Mouse (Mus musculus) embryonic facial prominence, embryonic 11.5 days (tissue): ENCODE measurements at regions not wholly inside any gene's neighbourhood (a gene's known extent, or its start where the extent isn't known, plus 50 kb on each side); places are given as distances from the start of the nearest gene placed in this dataset.
A peak's percentile ranks its signal among the peaks of the same experiment; 100 is the strongest.

Source experiments
- ATAC-seq: fragments of 200-750 bp; cut with Nextera tagmentation; replicated peaks from 2 replicates; pipeline ENCODE4 v1.8.0; 2017; ENCODE audit warnings: low read depth; ENCODE audit not compliant: insufficient number of reproducible peaks, low FRiP score, low TSS enrichment
- DNase-seq: peaks from one replicate; pipeline ENCODE4 v3.0.0-alpha.2; 2015; ENCODE audit warnings: low spot score
- H3K27ac ChIP-seq: fragments of 300-500 bp; sonication (generic); replicated peaks from 2 replicates; pipeline ENCODE4 v1.5.1; 2014; ENCODE audit warnings: mild to moderate bottlenecking, low read depth, low read length, control low read depth
- H3K27me3 ChIP-seq: fragments of 300-500 bp; sonication (generic); 2 replicates; pipeline ENCODE4 v1.6.1; 2014; ENCODE audit warnings: mild to moderate bottlenecking, low read length, moderate library complexity, mixed read lengths; ENCODE audit not compliant: control insufficient read depth, insufficient read depth
- H3K36me3 ChIP-seq: fragments of 300-500 bp; sonication (generic); replicated peaks from 2 replicates; pipeline ENCODE4 v1.6.1; 2014; ENCODE audit warnings: low read depth, mild to moderate bottlenecking, low read length, moderate library complexity, mixed read lengths; ENCODE audit not compliant: control insufficient read depth, insufficient read depth
- H3K4me1 ChIP-seq: fragments of 300-500 bp; sonication (generic); 2 replicates; pipeline ENCODE4 v1.6.1; 2014; ENCODE audit warnings: low read length, mixed read lengths; ENCODE audit not compliant: control insufficient read depth, insufficient read depth
- H3K4me2 ChIP-seq: fragments of 300-500 bp; sonication (generic); 2 replicates; pipeline ENCODE4 v1.6.1; 2014; ENCODE audit warnings: low read depth, mild to moderate bottlenecking, control low read depth, low read length, moderate library complexity
- H3K4me3 ChIP-seq: fragments of 300-500 bp; sonication (generic); 2 replicates; pipeline ENCODE4 v1.5.1; 2014; ENCODE audit warnings: low read depth, low read length, control low read depth
- H3K9ac ChIP-seq: fragments of 300-500 bp; sonication (generic); replicated peaks from 2 replicates; pipeline ENCODE4 v1.6.1; 2014; ENCODE audit warnings: mild to moderate bottlenecking, control low read depth, low read length
- H3K9me3 ChIP-seq: fragments of 300-500 bp; sonication (generic); replicated peaks from 2 replicates; pipeline ENCODE4 v1.6.1; 2016; ENCODE audit warnings: mild to moderate bottlenecking, low read length, inconsistent platforms, mixed read lengths; ENCODE audit not compliant: control insufficient read depth
- WGBS: fragments of 180-500 bp; shearing (Covaris S2); extraction: QIAGEN DNeasy Blood & Tissue Kit; methylation state at CpG from one replicate; pipeline ENCODE4 v1.1.7; 2014; 5-methylcytosine and 5-hydroxymethylcytosine counted together

DNA sequence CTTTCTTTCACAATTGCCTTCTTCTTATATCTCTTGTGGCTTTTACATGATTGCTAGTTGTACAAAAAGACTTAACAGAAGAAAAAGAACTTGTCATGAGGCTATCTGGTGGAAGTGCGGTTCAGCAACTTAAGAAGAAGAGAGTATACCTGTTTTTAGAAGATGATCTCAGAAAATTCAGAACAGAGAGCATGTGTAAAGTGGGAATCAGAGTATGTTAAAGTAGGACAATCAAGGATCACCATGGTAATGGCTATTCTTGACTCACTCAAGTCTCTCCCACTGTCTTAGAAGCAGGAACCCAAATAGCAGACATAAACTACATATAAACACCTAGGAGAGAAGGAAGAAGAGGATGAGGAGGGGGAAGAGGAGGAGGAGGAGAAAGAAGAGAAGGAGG, 857.9 kb upstream of the Nr2f1 start:
- Histone ChIP-seq H3K4me2 (no peak overlapping the region), H3K4me3 (no peak overlapping the region), H3K27me3 (no peaks in the 10 kb centered on the region), H3K27ac (no peak overlapping the region), H3K36me3 (no peaks in the 10 kb centered on the region), H3K4me1 (no peaks in the 10 kb centered on the region), H3K9me3 (no peaks in the 10 kb centered on the region), H3K9ac (no peak overlapping the region)
- no peak for DNase-seq
- 81% methylated on average over 1 of the region's 1 CpGs for WGBS
- ATAC-seq: no peak

- DNase-seq: no peak
- no peaks in the 10 kb centered on the region for H3K36me3 ChIP-seq
- no peaks in the 10 kb centered on the region for H3K9me3 ChIP-seq
- H3K4me1 ChIP-seq: no peaks in the 10 kb centered on the region
- H3K4me2 ChIP-seq: no peak overlapping the region
- no peak overlapping the region for H3K9ac ChIP-seq
- no peak overlapping the region for H3K4me3 ChIP-seq
- ATAC-seq: no peak
- H3K27ac ChIP-seq: no peak overlapping the region
- no peaks in the 10 kb centered on the region for H3K27me3 ChIP-seq
These were observed 854.9 kb upstream of the Nr2f1 start for GRCm38 (mm10) chr13:79054481-79054880.

DNA sequence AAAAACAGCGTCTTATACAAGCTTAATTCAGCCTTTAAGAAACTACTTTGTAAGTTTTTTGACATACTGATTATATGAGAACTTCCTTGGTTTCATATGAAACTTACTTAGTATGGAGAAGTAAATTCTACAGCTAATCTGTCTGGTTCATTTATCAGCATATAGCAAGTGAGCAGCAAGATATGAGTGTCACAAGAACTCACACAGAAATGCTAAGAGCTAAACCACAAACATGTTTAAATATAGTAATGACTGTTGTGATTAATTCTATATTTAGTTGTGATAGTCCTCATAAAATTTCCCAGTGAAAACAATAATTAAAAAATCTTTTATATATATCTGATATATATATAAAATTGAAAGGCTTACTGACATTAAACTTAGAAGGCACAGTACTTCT, 853.9 kb upstream of the Nr2f1 start:
- Histone ChIP-seq H3K9ac (no peak overlapping the region), H3K4me2 (no peak overlapping the region), H3K27ac (no peak overlapping the region), H3K4me1 (no peaks in the 10 kb centered on the region), H3K4me3 (no peak overlapping the region), H3K36me3 (no peaks in the 10 kb centered on the region), H3K27me3 (no peaks in the 10 kb centered on the region), H3K9me3 (no peaks in the 10 kb centered on the region)
- 89% methylated on average over 1 of the region's 1 CpGs for WGBS
- ATAC-seq (no peak), DNase-seq (no peak)

DNA sequence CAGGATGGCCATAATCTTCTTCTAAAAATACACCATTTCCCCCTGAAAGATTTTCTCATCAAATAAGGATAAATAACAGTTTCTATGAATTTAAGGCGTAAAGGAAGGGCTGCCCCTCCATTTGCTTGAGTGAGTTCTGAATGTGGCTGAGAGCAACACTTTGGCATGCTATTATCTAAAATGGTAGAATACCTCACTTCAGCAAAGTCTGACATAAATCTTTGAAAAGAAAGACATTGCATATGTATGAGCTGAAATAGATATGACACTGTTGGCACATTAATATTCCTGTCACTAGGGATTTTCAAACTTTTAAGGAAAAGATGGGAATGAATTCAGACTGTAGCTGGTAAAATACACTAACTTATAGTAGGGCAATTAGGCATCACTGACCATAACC, 847.7 kb upstream of the Nr2f1 start:
- no peak overlapping the region for H3K4me3 ChIP-seq
- no peak for ATAC-seq

GRCm38 (mm10) chr13:79044657-79045056, 845.1 kb upstream of the Nr2f1 start:
- Histone ChIP-seq H3K4me3 (no peak overlapping the region), H3K27ac (no peak overlapping the region), H3K9ac (no peak overlapping the region), H3K9me3 (no peaks in the 10 kb centered on the region), H3K4me2 (no peak overlapping the region), H3K4me1 (no peaks in the 10 kb centered on the region), H3K36me3 (no peaks in the 10 kb centered on the region), H3K27me3 (no peaks in the 10 kb centered on the region)
- WGBS: 58% methylated on average over 5 of the region's 5 CpGs
- ATAC-seq: no peak
- no peak for DNase-seq

More for the DNA sequence above, 847.7 kb upstream of the Nr2f1 start:
- DNase-seq: no peak
- Histone ChIP-seq H3K4me1 (no peaks in the 10 kb centered on the region), H3K36me3 (no peaks in the 10 kb centered on the region), H3K4me2 (no peak overlapping the region), H3K9me3 (no peaks in the 10 kb centered on the region), H3K27me3 (no peaks in the 10 kb centered on the region), H3K27ac (no peak overlapping the region), H3K9ac (no peak overlapping the region)
- 72% methylated on average over 1 of the region's 1 CpGs for WGBS

GRCm38 (mm10) chr13:79037883-79038282, 838.3 kb upstream of the Nr2f1 start:
- Histone ChIP-seq H3K27me3 (no peaks in the 10 kb centered on the region), H3K4me3 (no peak overlapping the region), H3K9ac (no peak overlapping the region), H3K4me1 (no peaks in the 10 kb centered on the region), H3K4me2 (no peak overlapping the region), H3K27ac (no peak overlapping the region), H3K36me3 (no peaks in the 10 kb centered on the region), H3K9me3 (no peaks in the 10 kb centered on the region)
- DNase-seq: no peak
- ATAC-seq: no peak

DNA sequence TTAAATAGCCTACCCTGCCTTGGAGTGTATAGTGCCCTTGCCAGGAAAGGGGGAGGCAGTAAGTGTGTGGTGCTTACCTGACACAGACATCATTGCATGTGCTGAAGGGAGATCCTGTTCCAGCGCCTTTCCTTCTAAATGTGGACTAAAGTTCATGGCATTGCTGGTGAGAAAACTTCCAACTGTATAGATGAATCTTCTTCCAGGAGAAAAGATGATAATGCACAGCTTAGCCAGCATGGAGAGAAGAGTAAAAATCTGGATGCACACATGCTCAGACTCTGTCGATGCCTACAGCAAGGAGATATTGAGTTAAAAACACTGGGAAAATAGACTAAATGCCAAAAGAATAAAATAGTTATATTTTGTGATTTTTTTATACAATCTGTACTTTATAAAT, 835.7 kb upstream of the Nr2f1 start:
- H3K27ac ChIP-seq: no peak overlapping the region
- H3K9ac ChIP-seq: no peak overlapping the region
- H3K4me1 ChIP-seq: no peaks in the 10 kb centered on the region
- H3K27me3 ChIP-seq: no peaks in the 10 kb centered on the region
- H3K36me3 ChIP-seq: no peaks in the 10 kb centered on the region
- no peak overlapping the region for H3K4me2 ChIP-seq
- no peak overlapping the region for H3K4me3 ChIP-seq
- ATAC-seq (no peak), DNase-seq (no peak)
- WGBS: 68% methylated on average over 2 of the region's 2 CpGs
- H3K9me3 ChIP-seq: no peaks in the 10 kb centered on the region

DNA sequence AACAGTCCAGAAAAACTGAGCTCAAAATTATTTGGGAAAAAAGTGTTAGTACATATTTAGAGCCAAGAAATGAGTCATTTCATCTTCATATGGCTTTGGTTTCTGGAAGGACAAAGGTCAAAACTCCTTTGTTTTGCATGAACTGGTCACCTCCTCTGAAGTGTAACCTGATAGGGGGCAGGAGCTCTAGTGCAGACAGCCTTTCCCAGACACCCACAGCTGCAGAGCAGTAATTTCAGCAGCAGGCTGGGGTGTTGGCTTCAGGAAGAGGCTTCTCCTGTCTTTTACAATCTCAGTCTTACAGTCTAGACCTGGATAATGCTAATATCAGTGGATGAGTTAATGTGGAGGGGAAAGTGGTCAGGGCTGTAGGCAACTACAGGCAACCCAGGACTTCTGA, 830.4 kb upstream of the Nr2f1 start:
- DNase-seq: peak; percentile 69
- Histone ChIP-seq H3K36me3 (no peaks in the 10 kb centered on the region), H3K9me3 (no peaks in the 10 kb centered on the region), H3K27me3 (no peaks in the 10 kb centered on the region), H3K4me2 (no peak overlapping the region), H3K27ac (no peak overlapping the region), H3K4me3 (no peak overlapping the region), H3K9ac (no peak overlapping the region), H3K4me1 (no peaks in the 10 kb centered on the region)
- ATAC-seq: 0 out of 2 replicates have a peak, but pooled peaks have one; percentile 39
